Mouse (Mus musculus): Measurements from ENCODE around the gene Cacna1e. TPM values are rescaled to one million over a fixed set of nuclear protein-coding genes. Genes with fewer than 3 reads are reported as not detected.
A peak's percentile ranks its signal among the peaks of the same experiment; 100 is the strongest.

Gene Cacna1e
- polyA plus RNA-seq, 1 experiment from 2014 or later: 0.02 TPM

DNA sequence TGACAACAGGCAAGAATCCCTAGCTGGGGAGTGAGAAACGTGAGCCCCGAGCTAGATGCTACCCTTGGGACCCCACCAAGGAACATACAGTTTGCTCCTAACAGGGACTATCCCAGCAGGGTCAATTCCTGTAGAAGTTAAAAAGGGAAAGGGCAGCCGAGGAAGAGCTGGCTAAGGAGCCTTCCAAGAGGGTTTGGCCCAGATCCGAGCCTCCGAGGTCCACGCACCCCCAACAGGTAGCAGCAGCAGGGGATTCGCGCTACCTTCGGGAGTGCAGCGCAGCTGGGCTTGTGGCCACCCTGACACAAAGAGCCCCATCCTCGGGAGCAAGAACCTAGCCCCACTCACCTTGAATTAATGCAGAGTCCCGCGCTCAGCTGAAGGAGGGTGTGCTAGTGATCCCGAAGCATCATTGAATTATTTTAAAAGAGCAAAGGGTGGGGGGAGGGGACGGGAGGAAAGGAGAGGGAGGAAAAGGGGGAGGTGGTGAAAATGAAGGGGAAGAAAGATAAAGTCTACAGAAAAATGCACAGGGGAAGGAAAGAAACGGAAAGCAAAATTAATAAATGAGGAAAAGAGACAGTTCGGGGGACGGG, 607 bp downstream of the Cacna1e start:
- H3K9ac ChIP-seq: no peak overlapping the region
- H3K9me3 ChIP-seq (replicated peaks): no peaks in the 10 kb centered on the region
- ATAC-seq (ENCODE audit: insufficient read depth): no peak
- no peak overlapping the region for H3K27ac ChIP-seq (replicated peaks)
- H3K27me3 ChIP-seq: peaks cover 42% of the 10 kb centered on the region
- H3K4me1 ChIP-seq (replicated peaks): no peaks in the 10 kb centered on the region
- WGBS (ENCODE audit: insufficient replicate concordance): 6% methylated on average over 18 of the region's 18 CpGs
- no peaks in the 10 kb centered on the region for H3K36me3 ChIP-seq (replicated peaks)
- H3K4me3 ChIP-seq (replicated peaks): no peak overlapping the region
- H3K4me2 ChIP-seq: peak overlapping the region; percentile 44

DNA sequence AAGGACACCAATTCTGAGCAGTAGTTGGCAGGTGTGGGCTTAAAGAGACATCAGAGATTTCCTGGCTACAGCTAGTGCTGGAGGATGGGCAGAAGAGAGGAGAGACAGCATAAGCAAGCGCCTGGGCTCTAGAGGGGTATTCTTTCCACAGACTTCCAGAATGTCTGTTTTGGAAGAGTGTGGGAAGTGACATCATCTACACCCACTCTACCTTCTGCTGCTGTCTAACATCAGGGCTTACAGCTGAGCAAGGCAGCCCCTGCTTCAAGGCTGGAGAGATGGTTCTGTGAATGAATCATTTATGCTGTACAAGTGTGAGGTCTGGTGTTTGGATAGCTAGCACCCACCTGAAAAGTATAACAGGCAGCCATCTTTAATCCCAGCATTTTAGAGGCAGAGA, 18.3 kb downstream of the Cacna1e start:
- no peak overlapping the region for H3K4me2 ChIP-seq
- H3K27ac ChIP-seq (replicated peaks): no peak overlapping the region
- no peaks in the 10 kb centered on the region for H3K27me3 ChIP-seq
- no peaks in the 10 kb centered on the region for H3K36me3 ChIP-seq (replicated peaks)
- WGBS (ENCODE audit: insufficient replicate concordance): 54% methylated on average over 1 of the region's 1 CpGs
- no peak overlapping the region for H3K4me3 ChIP-seq (replicated peaks)
- no peaks in the 10 kb centered on the region for H3K9me3 ChIP-seq (replicated peaks)
- H3K4me1 ChIP-seq (replicated peaks): no peaks in the 10 kb centered on the region
- no peak for ATAC-seq (ENCODE audit: insufficient read depth)
- H3K9ac ChIP-seq: no peak overlapping the region

DNA sequence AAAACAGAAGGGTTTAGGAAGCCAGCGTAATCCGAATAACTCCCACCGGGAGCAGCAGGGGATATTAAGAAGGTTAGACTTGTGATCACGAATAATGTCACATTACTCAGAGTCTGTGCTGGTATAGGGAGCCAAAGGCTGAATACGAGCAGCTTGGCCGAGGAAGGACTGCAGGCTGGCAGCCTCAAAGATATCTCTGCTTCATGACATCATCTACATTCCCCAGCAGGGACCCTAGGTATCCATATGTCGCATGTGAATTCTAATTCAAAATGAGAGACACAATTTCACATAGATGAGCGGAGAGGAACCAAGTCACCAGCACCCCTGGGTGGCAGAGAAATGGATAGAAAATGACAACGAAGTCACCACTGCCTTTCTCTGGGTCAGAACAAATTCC, 22.9 kb downstream of the Cacna1e start:
- H3K36me3 ChIP-seq (replicated peaks): no peaks in the 10 kb centered on the region
- no peaks in the 10 kb centered on the region for H3K27me3 ChIP-seq
- no peaks in the 10 kb centered on the region for H3K9me3 ChIP-seq (replicated peaks)
- no peak overlapping the region for H3K27ac ChIP-seq (replicated peaks)
- no peak overlapping the region for H3K9ac ChIP-seq
- H3K4me3 ChIP-seq (replicated peaks): no peak overlapping the region
- WGBS (ENCODE audit: insufficient replicate concordance): 65% methylated on average over 9 of the region's 9 CpGs
- ATAC-seq (ENCODE audit: insufficient read depth): no peak
- H3K4me1 ChIP-seq (replicated peaks): no peaks in the 10 kb centered on the region
- H3K4me2 ChIP-seq: no peak overlapping the region

DNA sequence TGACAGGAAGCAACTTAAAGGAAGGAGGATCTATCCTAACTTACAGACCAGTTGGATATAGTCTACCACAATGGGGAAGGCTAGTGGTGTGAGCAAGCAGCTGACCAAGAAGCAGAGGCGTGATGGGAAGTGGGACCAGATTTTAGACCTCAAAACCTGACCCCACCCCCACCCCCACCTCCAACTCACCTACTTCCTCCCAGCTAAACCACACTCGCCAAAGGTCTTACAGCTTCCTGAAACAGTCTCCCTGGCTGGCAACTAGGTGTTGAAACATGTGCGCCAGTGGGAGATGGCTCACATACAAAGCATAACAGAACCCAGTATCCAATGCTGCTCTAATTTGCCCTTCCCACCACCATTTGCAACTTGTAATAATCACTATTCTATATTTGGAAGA, 29.7 kb downstream of the Cacna1e start:
- no peaks in the 10 kb centered on the region for H3K4me1 ChIP-seq (replicated peaks)
- H3K36me3 ChIP-seq (replicated peaks): no peaks in the 10 kb centered on the region
- H3K9me3 ChIP-seq (replicated peaks): no peaks in the 10 kb centered on the region
- H3K27ac ChIP-seq (replicated peaks): no peak overlapping the region
- ATAC-seq (ENCODE audit: insufficient read depth): no peak
- H3K27me3 ChIP-seq: no peaks in the 10 kb centered on the region
- no peak overlapping the region for H3K4me2 ChIP-seq
- no peak overlapping the region for H3K4me3 ChIP-seq (replicated peaks)
- WGBS (ENCODE audit: insufficient replicate concordance): 17% methylated on average over 3 of the region's 3 CpGs
- no peak overlapping the region for H3K9ac ChIP-seq

DNA sequence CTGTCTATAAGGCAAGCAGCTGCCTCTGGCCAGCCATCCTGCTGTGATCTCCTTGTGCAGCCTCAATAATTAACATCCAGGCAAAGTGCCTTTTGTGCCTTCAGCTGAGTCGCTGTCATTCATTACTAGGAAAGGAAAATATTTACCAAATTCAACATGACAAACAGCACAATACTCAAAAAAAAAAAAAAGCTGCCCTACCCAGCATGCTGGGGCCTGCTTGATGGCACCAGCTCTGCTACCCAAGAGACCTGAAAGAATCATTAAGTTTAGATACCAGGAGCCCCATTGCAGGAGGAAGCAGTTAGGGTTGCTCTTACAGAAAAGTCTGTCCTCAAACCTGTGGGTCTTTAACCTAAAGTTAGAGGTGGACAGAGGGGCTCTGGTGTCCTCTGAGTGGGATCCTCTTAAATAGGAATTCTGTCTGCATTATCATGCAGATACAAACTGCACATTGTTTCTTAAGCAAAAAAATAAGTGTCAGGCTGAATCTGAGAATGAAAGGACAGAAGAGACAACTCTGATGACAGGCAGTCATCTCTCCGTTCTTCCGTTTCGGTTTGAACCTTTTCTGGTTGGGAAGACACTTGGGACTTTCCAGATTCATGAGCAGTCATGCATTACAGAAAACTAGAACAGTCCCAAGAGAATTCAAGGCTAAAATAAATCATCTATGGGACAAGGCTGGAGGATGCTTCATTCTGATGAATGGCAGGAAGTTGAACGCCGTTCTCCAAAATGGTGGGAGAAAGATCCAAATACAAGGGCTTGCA, 33.6 kb downstream of the Cacna1e start:
- Histone ChIP-seq H3K36me3 (replicated peaks) (no peaks in the 10 kb centered on the region), H3K4me1 (replicated peaks) (no peaks in the 10 kb centered on the region), H3K27me3 (no peaks in the 10 kb centered on the region), H3K4me3 (replicated peaks) (no peak overlapping the region), H3K4me2 (no peak overlapping the region), H3K9ac (no peak overlapping the region), H3K27ac (replicated peaks) (no peak overlapping the region), H3K9me3 (replicated peaks) (no peaks in the 10 kb centered on the region)
- 65% methylated on average over 6 of the region's 6 CpGs for WGBS (ENCODE audit: insufficient replicate concordance)
- ATAC-seq (ENCODE audit: insufficient read depth): no peak

DNA sequence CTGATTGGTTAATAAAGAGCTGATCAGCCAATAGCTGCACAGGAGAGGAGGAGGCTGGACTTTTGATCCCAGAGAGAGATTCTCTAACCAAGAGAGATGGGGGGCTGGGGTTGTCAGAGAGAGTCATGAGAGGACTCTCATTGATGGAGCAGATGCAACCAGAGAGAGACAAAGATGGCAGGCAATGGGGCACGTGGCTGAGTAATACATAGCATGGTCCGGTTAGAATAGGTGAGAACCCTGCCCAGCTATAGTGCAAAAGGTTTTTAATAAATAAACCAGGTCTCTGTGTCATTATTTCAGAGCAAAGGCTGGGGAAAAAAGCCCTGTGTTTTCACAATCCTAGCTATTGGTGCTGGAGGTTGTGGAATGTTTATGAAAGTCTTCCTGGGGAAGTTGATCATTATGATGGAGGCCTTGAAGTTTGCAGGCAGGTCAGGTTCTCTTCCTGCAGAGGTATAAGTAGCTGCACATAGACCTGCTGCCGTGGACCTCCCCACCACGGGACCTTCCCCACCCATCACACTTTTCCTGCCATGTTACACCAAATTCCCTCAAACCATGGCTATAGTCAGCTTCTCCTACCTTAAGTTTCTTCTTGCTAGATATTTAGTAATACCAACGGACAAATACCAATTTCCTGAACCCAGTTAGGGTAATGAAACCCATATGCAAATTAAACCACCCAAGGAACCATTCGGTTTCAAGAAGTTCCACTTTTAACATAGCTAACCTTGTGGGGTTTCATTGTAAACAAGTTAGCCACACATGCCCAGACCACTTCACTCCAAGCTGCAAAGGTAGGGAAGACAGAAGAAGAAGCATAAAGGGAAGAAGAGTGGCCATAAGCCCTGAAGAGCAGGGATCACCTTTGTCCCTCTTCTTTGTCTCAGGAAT, 35.4 kb downstream of the Cacna1e start:
- no peak overlapping the region for H3K4me2 ChIP-seq
- H3K27ac ChIP-seq (replicated peaks): no peak overlapping the region
- H3K9me3 ChIP-seq (replicated peaks): no peaks in the 10 kb centered on the region
- H3K4me3 ChIP-seq (replicated peaks): no peak overlapping the region
- WGBS (ENCODE audit: insufficient replicate concordance): 46% methylated on average over 6 of the region's 6 CpGs
- no peaks in the 10 kb centered on the region for H3K4me1 ChIP-seq (replicated peaks)
- no peak overlapping the region for H3K9ac ChIP-seq
- ATAC-seq (ENCODE audit: insufficient read depth): no peak
- H3K36me3 ChIP-seq (replicated peaks): no peaks in the 10 kb centered on the region
- no peaks in the 10 kb centered on the region for H3K27me3 ChIP-seq

DNA sequence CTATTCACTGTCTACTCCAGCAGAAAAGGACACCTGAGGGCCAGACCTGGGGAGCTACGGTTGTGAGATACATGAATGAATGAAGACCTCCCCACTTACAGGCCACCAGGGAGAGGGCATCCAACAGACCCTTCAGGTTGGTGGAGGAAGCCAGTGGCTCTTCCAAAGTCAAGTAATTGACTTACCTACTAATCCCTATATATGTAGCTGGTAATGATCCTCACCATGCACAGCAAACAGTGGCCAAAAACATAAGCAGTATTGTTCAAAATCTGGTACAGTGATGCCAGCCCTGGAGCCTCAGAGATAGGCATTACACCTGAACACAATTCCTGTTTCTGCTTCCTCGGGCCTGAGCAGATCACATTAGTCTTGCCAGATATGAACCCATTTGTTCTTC, 37.4 kb downstream of the Cacna1e start:
- Histone ChIP-seq H3K9me3 (replicated peaks) (no peaks in the 10 kb centered on the region), H3K27ac (replicated peaks) (no peak overlapping the region), H3K4me1 (replicated peaks) (no peaks in the 10 kb centered on the region), H3K27me3 (no peaks in the 10 kb centered on the region), H3K36me3 (replicated peaks) (no peaks in the 10 kb centered on the region), H3K4me2 (no peak overlapping the region), H3K4me3 (replicated peaks) (no peak overlapping the region), H3K9ac (no peak overlapping the region)
- no peak for ATAC-seq (ENCODE audit: insufficient read depth)
- 60% methylated on average over 2 of the region's 2 CpGs for WGBS (ENCODE audit: insufficient replicate concordance)

DNA sequence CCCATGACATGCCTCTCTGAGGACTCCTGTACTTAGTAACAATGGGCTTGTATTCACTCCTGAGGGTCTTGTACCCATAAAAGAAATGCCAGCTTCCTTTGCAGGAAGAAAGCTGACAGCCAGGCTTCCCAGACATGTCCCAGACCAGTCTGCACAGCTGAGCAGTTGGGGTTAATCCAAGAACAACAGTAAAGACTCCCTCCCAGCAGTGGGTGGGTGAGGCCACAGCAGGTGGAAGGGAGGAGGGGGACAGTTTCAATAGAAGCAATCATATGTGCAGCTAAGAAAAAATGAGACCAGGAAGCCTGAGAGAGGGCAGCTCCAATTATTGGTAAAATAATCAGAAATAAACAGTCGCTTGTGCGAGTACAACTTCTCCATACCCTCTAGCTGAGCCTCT, 40.9 kb downstream of the Cacna1e start:
- WGBS (ENCODE audit: insufficient replicate concordance): 50% methylated on average over 2 of the region's 2 CpGs

DNA sequence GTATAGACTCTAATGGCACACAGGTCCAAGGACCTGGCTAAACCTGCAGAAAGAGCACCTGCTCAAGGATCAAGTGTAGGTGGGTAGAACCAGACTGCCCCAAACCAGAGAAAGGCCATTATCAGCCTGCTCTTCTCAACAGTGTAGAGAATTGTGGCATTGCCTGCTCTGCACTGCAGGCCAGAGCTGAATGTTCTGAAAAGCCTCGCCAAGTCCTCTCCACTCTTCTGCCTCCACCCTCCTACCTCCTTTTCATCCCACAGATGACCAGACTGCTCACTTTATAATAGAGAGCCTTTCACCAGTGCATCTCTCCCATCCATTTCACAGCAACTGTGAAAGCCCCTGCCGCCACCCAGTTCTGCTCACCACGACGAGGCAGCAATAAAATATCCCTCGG, 42.0 kb downstream of the Cacna1e start:
- ATAC-seq (ENCODE audit: insufficient read depth): no peak
- Histone ChIP-seq H3K27me3 (no peaks in the 10 kb centered on the region), H3K4me3 (replicated peaks) (no peak overlapping the region), H3K9ac (no peak overlapping the region), H3K9me3 (replicated peaks) (no peaks in the 10 kb centered on the region), H3K36me3 (replicated peaks) (no peaks in the 10 kb centered on the region), H3K4me2 (no peak overlapping the region), H3K27ac (replicated peaks) (no peak overlapping the region), H3K4me1 (replicated peaks) (no peaks in the 10 kb centered on the region)
- 68% methylated on average over 5 of the region's 5 CpGs for WGBS (ENCODE audit: insufficient replicate concordance)

More for the DNA sequence above, 40.9 kb downstream of the Cacna1e start:
- H3K36me3 ChIP-seq (replicated peaks): no peaks in the 10 kb centered on the region
- no peak overlapping the region for H3K9ac ChIP-seq
- no peak overlapping the region for H3K4me3 ChIP-seq (replicated peaks)
- no peak for ATAC-seq (ENCODE audit: insufficient read depth)
- H3K4me2 ChIP-seq: no peak overlapping the region
- H3K9me3 ChIP-seq (replicated peaks): no peaks in the 10 kb centered on the region
- H3K27ac ChIP-seq (replicated peaks): no peak overlapping the region
- no peaks in the 10 kb centered on the region for H3K27me3 ChIP-seq
- H3K4me1 ChIP-seq (replicated peaks): no peaks in the 10 kb centered on the region

DNA sequence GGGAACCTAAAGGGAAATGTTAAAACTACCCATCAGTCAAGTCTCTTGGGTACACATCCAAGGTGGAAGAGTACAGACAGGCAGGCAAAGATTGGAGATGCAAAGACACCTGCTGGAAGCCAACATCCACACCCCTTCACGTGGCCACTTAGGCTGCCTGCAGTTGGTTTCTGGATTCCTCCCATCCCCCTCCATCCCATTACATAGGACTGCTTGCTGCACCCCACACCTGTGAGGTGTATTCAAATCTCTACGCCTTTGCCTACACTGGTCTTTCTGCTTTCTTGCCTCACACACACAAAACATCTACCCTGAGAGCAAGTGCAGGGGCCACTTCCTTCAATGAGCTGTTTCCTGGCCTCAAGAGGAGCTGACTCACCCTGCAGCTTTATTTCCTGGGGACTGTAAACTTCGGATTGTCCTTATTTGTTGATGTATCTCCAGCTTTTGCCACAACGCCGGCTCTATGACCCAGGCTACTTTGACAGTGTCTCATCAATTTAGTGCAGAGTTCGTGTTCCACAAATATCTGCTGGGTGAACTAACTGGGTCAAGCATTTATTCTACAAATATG, 43.2 kb downstream of the Cacna1e start:
- no peaks in the 10 kb centered on the region for H3K36me3 ChIP-seq (replicated peaks)
- 35% methylated on average over 6 of the region's 6 CpGs for WGBS (ENCODE audit: insufficient replicate concordance)
- no peaks in the 10 kb centered on the region for H3K4me1 ChIP-seq (replicated peaks)
- no peak for ATAC-seq (ENCODE audit: insufficient read depth)
- H3K27me3 ChIP-seq: no peaks in the 10 kb centered on the region
- no peak overlapping the region for H3K9ac ChIP-seq
- no peaks in the 10 kb centered on the region for H3K9me3 ChIP-seq (replicated peaks)
- H3K4me3 ChIP-seq (replicated peaks): no peak overlapping the region
- no peak overlapping the region for H3K4me2 ChIP-seq
- no peak overlapping the region for H3K27ac ChIP-seq (replicated peaks)

DNA sequence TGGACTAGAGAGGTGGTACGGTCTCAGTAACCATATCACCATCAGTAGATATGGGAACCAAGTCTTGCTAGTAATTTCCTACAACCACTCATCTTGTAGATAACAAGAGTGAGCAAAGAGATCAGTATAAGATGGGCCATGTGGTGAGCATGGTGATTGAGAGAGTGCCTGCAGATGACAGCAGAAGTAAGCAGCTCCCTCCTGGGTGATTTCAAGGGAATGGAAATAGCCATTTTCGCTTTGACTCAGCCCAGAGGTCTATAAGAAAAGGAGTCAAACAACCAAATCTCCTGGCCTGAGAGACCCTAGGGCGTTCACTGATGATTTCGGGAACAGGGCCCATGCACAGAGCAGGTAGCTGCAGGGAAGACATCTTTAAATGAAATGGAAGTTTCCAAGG, 45.0 kb downstream of the Cacna1e start:
- Histone ChIP-seq H3K4me2 (no peak overlapping the region), H3K27me3 (no peaks in the 10 kb centered on the region), H3K4me3 (replicated peaks) (no peak overlapping the region), H3K36me3 (replicated peaks) (no peaks in the 10 kb centered on the region), H3K4me1 (replicated peaks) (no peaks in the 10 kb centered on the region), H3K9ac (no peak overlapping the region), H3K27ac (replicated peaks) (no peak overlapping the region), H3K9me3 (replicated peaks) (no peaks in the 10 kb centered on the region)
- no peak for ATAC-seq (ENCODE audit: insufficient read depth)
- 68% methylated on average over 4 of the region's 4 CpGs for WGBS (ENCODE audit: insufficient replicate concordance)
